Mouse (Mus musculus) cerebellum, adult 2 months (tissue): ENCODE measurements around the gene Hcrtr2.

Experiments
- CTCF ChIP-seq: fragments of 200-500 bp; IDR thresholded peaks from 2 replicates; pipeline ENCODE4 v1.5.1; 2011; ENCODE audit warnings: low read depth, mild to moderate bottlenecking, control low read depth, low read length, moderate library complexity, borderline replicate concordance; ENCODE audit not compliant: insufficient read depth
- POLR2A ChIP-seq: fragments of 200-500 bp; IDR thresholded peaks from 2 replicates; pipeline ENCODE4 v1.6.1; 2011; ENCODE audit warnings: low read length, control low read depth, borderline replicate concordance; ENCODE audit not compliant: insufficient read depth

DNA sequence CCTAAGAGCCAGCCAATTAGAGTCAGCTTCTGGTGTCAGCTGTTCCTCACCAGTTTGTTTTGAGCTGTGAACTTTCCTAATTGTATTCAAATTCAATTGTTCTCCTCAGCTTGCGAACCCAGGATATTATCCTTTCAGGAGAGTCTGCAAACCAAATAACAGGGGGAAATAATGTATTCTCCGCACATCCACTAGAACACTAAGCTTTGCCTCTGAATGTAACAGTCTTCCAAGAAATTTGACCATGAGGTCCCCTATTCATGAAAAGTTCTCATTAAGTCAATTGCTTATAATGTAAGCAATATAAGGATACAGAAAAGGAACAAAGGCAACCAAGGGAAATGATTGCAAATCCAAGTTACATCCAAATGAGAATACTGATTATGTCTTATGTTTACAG is 110.1 kb downstream of the Hcrtr2 start, which contains the start of gene Gfral:
- TF ChIP-seq POLR2A = no peak
- no peak for TF ChIP-seq CTCF
